Mouse (Mus musculus): Measurements from ENCODE around the gene Prkg1. TPM values are rescaled to one million over a fixed set of nuclear protein-coding genes. Genes with fewer than 3 reads are reported as not detected.
A peak's percentile ranks its signal among the peaks of the same experiment; 100 is the strongest.

The Prkg1 gene
- polyA plus RNA-seq, 1 experiment from 2014 or later, result 7.1 TPM

DNA sequence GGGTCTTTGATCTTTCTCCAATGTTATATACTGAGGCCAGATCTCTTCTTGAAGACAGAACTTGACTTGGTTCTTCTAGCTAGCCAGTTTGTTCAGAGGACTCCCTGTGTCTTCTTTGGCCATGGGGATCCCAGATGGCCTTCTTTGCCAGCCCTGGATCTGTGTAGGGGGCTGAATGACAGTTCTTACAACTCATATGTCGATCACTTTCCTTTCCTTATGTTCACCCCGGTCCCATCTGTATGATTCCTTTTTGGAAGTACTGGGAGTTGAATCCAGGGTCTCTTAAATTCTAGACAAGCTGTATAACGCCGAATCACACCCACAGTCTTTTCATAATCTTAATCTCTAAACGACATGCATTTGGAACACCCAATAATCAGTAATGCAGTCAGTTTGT, 1065.7 kb downstream of the Prkg1 start:
- ATAC-seq (replicated peaks; ENCODE audit: insufficient number of reproducible peaks, low FRiP score, low TSS enrichment, low read depth), result no peak
- Histone ChIP-seq H3K4me3 (ENCODE audit: low read depth, low read length) (no peak overlapping the region), H3K4me1 (ENCODE audit: control insufficient read depth, insufficient read depth, low read length) (no peaks in the 10 kb centered on the region), H3K27me3 (ENCODE audit: control insufficient read depth, insufficient read depth, low read length) (no peaks in the 10 kb centered on the region), H3K9me3 (replicated peaks; ENCODE audit: control insufficient read depth, low read length) (no peaks in the 10 kb centered on the region), H3K36me3 (replicated peaks; ENCODE audit: control insufficient read depth, insufficient read depth, low read depth, low read length) (no peaks in the 10 kb centered on the region), H3K4me2 (ENCODE audit: low read depth, low read length) (no peak overlapping the region), H3K9ac (replicated peaks; ENCODE audit: low read length) (no peak overlapping the region), H3K27ac (replicated peaks; ENCODE audit: low read depth, low read length) (no peak overlapping the region)
- DNase-seq (ENCODE audit: low spot score), result no peak
- WGBS, result 98% methylated on average over 5 of the region's 5 CpGs

GRCm38 (mm10) chr19:30691258-30691657, 1073.6 kb downstream of the Prkg1 start:
- H3K36me3 ChIP-seq (replicated peaks; ENCODE audit: control insufficient read depth, insufficient read depth, low read depth, low read length), result no peaks in the 10 kb centered on the region
- no peak overlapping the region for H3K9ac ChIP-seq (replicated peaks; ENCODE audit: low read length)
- H3K4me3 ChIP-seq (ENCODE audit: low read depth, low read length), result no peak overlapping the region
- no peaks in the 10 kb centered on the region for H3K9me3 ChIP-seq (replicated peaks; ENCODE audit: control insufficient read depth, low read length)
- H3K4me2 ChIP-seq (ENCODE audit: low read depth, low read length), result no peak overlapping the region
- 92% methylated on average over 2 of the region's 2 CpGs for WGBS
- ATAC-seq (replicated peaks; ENCODE audit: insufficient number of reproducible peaks, low FRiP score, low TSS enrichment, low read depth) (no peak), DNase-seq (ENCODE audit: low spot score) (no peak)
- H3K27me3 ChIP-seq (ENCODE audit: control insufficient read depth, insufficient read depth, low read length), result no peaks in the 10 kb centered on the region
- H3K27ac ChIP-seq (replicated peaks; ENCODE audit: low read depth, low read length), result no peak overlapping the region
- no peaks in the 10 kb centered on the region for H3K4me1 ChIP-seq (ENCODE audit: control insufficient read depth, insufficient read depth, low read length)

DNA sequence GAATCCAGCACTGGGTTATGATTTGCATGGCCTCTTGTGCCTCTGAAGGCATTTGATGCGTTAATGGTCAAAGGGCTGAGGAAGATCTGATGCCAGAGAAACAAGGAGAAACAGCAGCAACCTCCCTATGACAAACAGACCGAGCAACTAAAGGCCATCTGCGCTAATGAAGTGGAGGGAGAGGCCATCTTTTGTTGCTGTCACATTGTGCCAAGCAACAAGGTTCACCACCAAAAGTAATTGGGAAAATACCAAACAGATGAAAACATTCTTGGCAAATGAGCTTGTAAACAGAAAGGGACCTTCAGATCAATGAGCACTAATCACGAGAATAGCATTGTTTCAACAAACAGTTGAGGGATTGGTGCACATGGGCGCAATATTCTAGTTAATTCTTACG, 1074.1 kb downstream of the Prkg1 start:
- no peaks in the 10 kb centered on the region for H3K27me3 ChIP-seq (ENCODE audit: control insufficient read depth, insufficient read depth, low read length)
- no peaks in the 10 kb centered on the region for H3K36me3 ChIP-seq (replicated peaks; ENCODE audit: control insufficient read depth, insufficient read depth, low read depth, low read length)
- DNase-seq (ENCODE audit: low spot score), result no peak
- no peak overlapping the region for H3K4me3 ChIP-seq (ENCODE audit: low read depth, low read length)
- no peaks in the 10 kb centered on the region for H3K9me3 ChIP-seq (replicated peaks; ENCODE audit: control insufficient read depth, low read length)
- H3K27ac ChIP-seq (replicated peaks; ENCODE audit: low read depth, low read length), result no peak overlapping the region
- WGBS, result 88% methylated on average over 6 of the region's 6 CpGs
- H3K9ac ChIP-seq (replicated peaks; ENCODE audit: low read length), result no peak overlapping the region
- H3K4me1 ChIP-seq (ENCODE audit: control insufficient read depth, insufficient read depth, low read length), result no peaks in the 10 kb centered on the region
- H3K4me2 ChIP-seq (ENCODE audit: low read depth, low read length), result no peak overlapping the region
- no peak for ATAC-seq (replicated peaks; ENCODE audit: insufficient number of reproducible peaks, low FRiP score, low TSS enrichment, low read depth)

- Histone ChIP-seq H3K9me3 (replicated peaks; ENCODE audit: control insufficient read depth, low read length) (no peaks in the 10 kb centered on the region), H3K4me2 (ENCODE audit: low read depth, low read length) (no peak overlapping the region), H3K27me3 (ENCODE audit: control insufficient read depth, insufficient read depth, low read length) (no peaks in the 10 kb centered on the region), H3K4me3 (ENCODE audit: low read depth, low read length) (no peak overlapping the region), H3K9ac (replicated peaks; ENCODE audit: low read length) (no peak overlapping the region), H3K27ac (replicated peaks; ENCODE audit: low read depth, low read length) (no peak overlapping the region), H3K4me1 (ENCODE audit: control insufficient read depth, insufficient read depth, low read length) (no peaks in the 10 kb centered on the region), H3K36me3 (replicated peaks; ENCODE audit: control insufficient read depth, insufficient read depth, low read depth, low read length) (no peaks in the 10 kb centered on the region)
- 87% methylated on average over 6 of the region's 6 CpGs for WGBS
- DNase-seq (ENCODE audit: low spot score) (no peak), ATAC-seq (replicated peaks; ENCODE audit: insufficient number of reproducible peaks, low FRiP score, low TSS enrichment, low read depth) (no peak)
Observed at GRCm38 (mm10) chr19:30687942-30688341, 1076.9 kb downstream of the Prkg1 start.

DNA sequence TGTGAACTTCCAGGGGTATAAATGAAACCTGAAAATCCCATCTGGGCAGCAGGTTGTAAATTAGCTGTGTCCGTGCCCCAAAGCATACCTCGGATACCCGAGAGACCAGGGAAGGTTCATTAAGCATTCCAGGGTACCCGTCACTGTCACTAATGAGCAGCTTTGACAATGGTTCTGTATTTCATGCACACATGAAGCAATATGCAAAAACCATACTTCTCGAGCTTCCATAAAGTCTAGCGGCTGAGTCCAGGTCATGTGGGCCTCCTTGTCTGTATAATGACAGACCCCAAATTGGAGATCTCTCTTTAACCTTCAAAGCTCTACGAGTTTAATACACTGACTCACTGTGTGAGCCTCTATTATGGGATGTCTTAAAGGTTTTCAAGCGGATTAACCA, 1088.5 kb downstream of the Prkg1 start:
- no peaks in the 10 kb centered on the region for H3K4me1 ChIP-seq (ENCODE audit: control insufficient read depth, insufficient read depth, low read length)
- no peak overlapping the region for H3K27ac ChIP-seq (replicated peaks; ENCODE audit: low read depth, low read length)
- no peaks in the 10 kb centered on the region for H3K9me3 ChIP-seq (replicated peaks; ENCODE audit: control insufficient read depth, low read length)
- H3K4me2 ChIP-seq (ENCODE audit: low read depth, low read length), result no peak overlapping the region
- WGBS, result 71% methylated on average over 8 of the region's 8 CpGs
- no peaks in the 10 kb centered on the region for H3K36me3 ChIP-seq (replicated peaks; ENCODE audit: control insufficient read depth, insufficient read depth, low read depth, low read length)
- H3K9ac ChIP-seq (replicated peaks; ENCODE audit: low read length), result no peak overlapping the region
- no peaks in the 10 kb centered on the region for H3K27me3 ChIP-seq (ENCODE audit: control insufficient read depth, insufficient read depth, low read length)
- DNase-seq (ENCODE audit: low spot score) (no peak), ATAC-seq (replicated peaks; ENCODE audit: insufficient number of reproducible peaks, low FRiP score, low TSS enrichment, low read depth) (no peak)
- no peak overlapping the region for H3K4me3 ChIP-seq (ENCODE audit: low read depth, low read length)

- Histone ChIP-seq H3K27me3 (ENCODE audit: control insufficient read depth, insufficient read depth, low read length) (no peaks in the 10 kb centered on the region), H3K4me1 (ENCODE audit: control insufficient read depth, insufficient read depth, low read length) (no peaks in the 10 kb centered on the region), H3K4me2 (ENCODE audit: low read depth, low read length) (no peak overlapping the region), H3K4me3 (ENCODE audit: low read depth, low read length) (no peak overlapping the region), H3K9ac (replicated peaks; ENCODE audit: low read length) (no peak overlapping the region), H3K9me3 (replicated peaks; ENCODE audit: control insufficient read depth, low read length) (no peaks in the 10 kb centered on the region), H3K36me3 (replicated peaks; ENCODE audit: control insufficient read depth, insufficient read depth, low read depth, low read length) (no peaks in the 10 kb centered on the region), H3K27ac (replicated peaks; ENCODE audit: low read depth, low read length) (no peak overlapping the region)
- DNase-seq (ENCODE audit: low spot score) (peak; percentile 83), ATAC-seq (replicated peaks; ENCODE audit: insufficient number of reproducible peaks, low FRiP score, low TSS enrichment, low read depth) (no peak)
- WGBS, result 12% methylated on average over 8 of the region's 8 CpGs
Observed at GRCm38 (mm10) chr19:30664269-30664668, 1100.6 kb downstream of the Prkg1 start.

DNA sequence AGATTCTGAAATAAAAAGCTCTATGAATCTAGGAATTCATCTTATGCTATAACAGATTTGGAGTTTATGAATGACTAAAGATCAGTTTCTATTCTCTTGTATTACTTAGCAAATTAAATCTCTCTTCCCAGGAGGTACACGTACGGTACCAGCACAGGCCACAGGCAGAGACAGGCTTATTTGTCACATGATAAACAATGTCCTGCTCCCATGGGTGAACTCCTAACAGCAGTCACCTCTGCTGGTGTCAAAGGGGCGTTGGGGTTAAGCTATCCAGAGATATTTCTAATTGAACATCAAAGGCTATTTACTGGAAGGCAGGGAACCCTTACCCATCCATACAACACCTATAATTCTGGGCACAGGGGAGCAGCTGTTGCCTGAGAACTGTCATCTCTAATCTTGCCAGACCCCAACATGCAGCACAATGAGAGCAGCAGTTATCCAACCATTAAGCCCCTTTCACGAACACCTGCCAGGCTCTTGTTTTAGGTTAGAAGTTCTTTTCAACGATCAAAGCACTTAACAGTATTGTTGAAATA, 1122.1 kb downstream of the Prkg1 start:
- H3K9ac ChIP-seq (replicated peaks; ENCODE audit: low read length), result no peak overlapping the region
- ATAC-seq (replicated peaks; ENCODE audit: insufficient number of reproducible peaks, low FRiP score, low TSS enrichment, low read depth), result no peak
- H3K4me1 ChIP-seq (ENCODE audit: control insufficient read depth, insufficient read depth, low read length), result no peaks in the 10 kb centered on the region
- H3K9me3 ChIP-seq (replicated peaks; ENCODE audit: control insufficient read depth, low read length), result no peaks in the 10 kb centered on the region
- no peak overlapping the region for H3K4me2 ChIP-seq (ENCODE audit: low read depth, low read length)
- no peak overlapping the region for H3K4me3 ChIP-seq (ENCODE audit: low read depth, low read length)
- DNase-seq (ENCODE audit: low spot score), result no peak
- H3K27ac ChIP-seq (replicated peaks; ENCODE audit: low read depth, low read length), result no peak overlapping the region
- 50% methylated on average over 5 of the region's 5 CpGs for WGBS
- H3K36me3 ChIP-seq (replicated peaks; ENCODE audit: control insufficient read depth, insufficient read depth, low read depth, low read length), result no peaks in the 10 kb centered on the region
- no peaks in the 10 kb centered on the region for H3K27me3 ChIP-seq (ENCODE audit: control insufficient read depth, insufficient read depth, low read length)

DNA sequence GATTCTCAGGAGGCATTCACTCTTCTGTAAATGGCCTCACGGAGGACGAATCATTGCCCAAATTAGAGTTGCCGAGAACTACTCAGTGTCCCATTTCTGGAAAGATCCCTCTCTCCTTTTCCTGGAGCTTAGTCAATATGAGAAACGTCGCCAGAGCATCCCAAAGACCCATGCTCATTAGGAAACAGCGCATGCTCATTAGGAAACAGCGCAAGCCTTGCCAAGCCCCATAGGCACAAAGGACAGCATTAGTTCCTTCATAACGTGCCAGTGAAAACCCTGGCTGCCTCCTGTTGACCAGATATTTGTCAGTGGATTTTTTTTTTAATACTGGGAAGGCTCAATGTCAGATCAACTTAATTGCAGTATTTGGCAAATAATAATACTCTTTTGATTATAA, 1127.4 kb downstream of the Prkg1 start:
- no peaks in the 10 kb centered on the region for H3K27me3 ChIP-seq (ENCODE audit: control insufficient read depth, insufficient read depth, low read length)
- no peaks in the 10 kb centered on the region for H3K36me3 ChIP-seq (replicated peaks; ENCODE audit: control insufficient read depth, insufficient read depth, low read depth, low read length)
- no peak overlapping the region for H3K4me3 ChIP-seq (ENCODE audit: low read depth, low read length)
- H3K4me2 ChIP-seq (ENCODE audit: low read depth, low read length), result no peak overlapping the region
- 79% methylated on average over 8 of the region's 8 CpGs for WGBS
- H3K9me3 ChIP-seq (replicated peaks; ENCODE audit: control insufficient read depth, low read length), result no peaks in the 10 kb centered on the region
- no peak overlapping the region for H3K9ac ChIP-seq (replicated peaks; ENCODE audit: low read length)
- no peak overlapping the region for H3K27ac ChIP-seq (replicated peaks; ENCODE audit: low read depth, low read length)
- ATAC-seq (replicated peaks; ENCODE audit: insufficient number of reproducible peaks, low FRiP score, low TSS enrichment, low read depth) (no peak), DNase-seq (ENCODE audit: low spot score) (no peak)
- H3K4me1 ChIP-seq (ENCODE audit: control insufficient read depth, insufficient read depth, low read length), result no peaks in the 10 kb centered on the region
